Mouse (Mus musculus) kidney, embryonic 16.5 days (tissue): Measurements from ENCODE around the gene Gm6040. TPM values are rescaled to one million over a fixed set of nuclear protein-coding genes. Genes with fewer than 3 reads are reported as not detected.

ENCODE experiments used
- ATAC-seq: fragments of 200-750 bp; cut with Nextera tagmentation; 2 replicates; pipeline ENCODE4 v1.8.0; 2017; ENCODE audit warnings: moderate TSS enrichment; ENCODE audit not compliant: low FRiP score, low TSS enrichment
- H3K27ac ChIP-seq: fragments of 300-500 bp; sonication (generic); 2 replicates; pipeline ENCODE4 v1.5.1; 2014; ENCODE audit warnings: low read length
- H3K27me3 ChIP-seq: fragments of 300-500 bp; sonication (generic); 2 replicates; pipeline ENCODE4 v1.6.1; 2014; ENCODE audit warnings: low read length, control low read depth, mixed read lengths; ENCODE audit not compliant: insufficient read depth
- H3K36me3 ChIP-seq: fragments of 300-500 bp; sonication (generic); 2 replicates; pipeline ENCODE4 v1.6.1; 2014; ENCODE audit warnings: low read length, control low read depth, mixed read lengths; ENCODE audit not compliant: insufficient read depth
- H3K4me1 ChIP-seq: fragments of 300-500 bp; sonication (generic); 2 replicates; pipeline ENCODE4 v1.6.1; 2014; ENCODE audit warnings: low read length, control low read depth, mixed read lengths; ENCODE audit not compliant: insufficient read depth
- H3K4me2 ChIP-seq: fragments of 300-500 bp; sonication (generic); replicated peaks from 2 replicates; pipeline ENCODE4 v1.6.1; 2014; ENCODE audit warnings: low read depth, low read length
- H3K4me3 ChIP-seq: fragments of 300-500 bp; sonication (generic); 2 replicates; pipeline ENCODE4 v1.5.1; 2014; ENCODE audit warnings: mild to moderate bottlenecking, low read length
- H3K9ac ChIP-seq: fragments of 300-500 bp; sonication (generic); replicated peaks from 2 replicates; pipeline ENCODE4 v1.6.1; 2014; ENCODE audit warnings: low read length
- H3K9me3 ChIP-seq: fragments of 300-500 bp; sonication (generic); 2 replicates; pipeline ENCODE4 v1.6.1; 2016; ENCODE audit warnings: low read length, control low read depth
- WGBS: fragments of 180-500 bp; shearing (Covaris S2); extraction: QIAGEN DNeasy Blood & Tissue Kit; methylation state at CpG from one replicate; pipeline ENCODE4 v1.1.7; 2014; 5-methylcytosine and 5-hydroxymethylcytosine counted together
- polyA plus RNA-seq: library from polyadenylated mRNA; unstranded; fragments of >200 nt; fragmentation: Nextera tagmentation; extraction: Ambion mirVana; gene quantifications from 2 replicates; pipeline ENCODE4 v1.2.1, GENCODE M21; 2015

Gm6040 gene
- not detected in 2 replicates for polyA plus RNA-seq

DNA sequence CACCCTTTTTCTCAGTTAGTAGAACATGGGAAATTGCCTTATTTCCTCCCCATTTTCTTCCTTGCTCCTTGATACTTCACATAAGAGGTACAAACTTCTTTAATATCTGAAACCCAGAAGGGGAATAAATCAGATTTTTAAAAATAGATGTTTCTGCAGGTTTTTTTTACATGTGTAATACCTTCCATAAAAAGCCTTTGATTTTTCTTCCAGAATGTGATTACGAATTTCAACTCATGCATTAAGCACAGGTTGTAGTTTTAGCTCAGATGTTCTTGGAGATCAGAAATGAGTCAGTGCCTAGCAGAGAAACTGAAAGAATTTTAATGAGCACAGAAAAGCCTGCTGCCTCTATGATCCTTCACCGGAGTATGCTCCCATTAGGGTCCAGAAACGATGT lies at the start of gene Gm6040:
Gene Gm6040, minus strand, starts transcription at position 101 of the 400 bp plus-strand sequence.
- Histone ChIP-seq H3K27ac (no peak within 1 kb of the TSS), H3K4me1 (no peaks in the 10 kb centered on the region), H3K9ac (no peak within 1 kb of the TSS), H3K4me2 (no peak within 1 kb of the TSS), H3K27me3 (no peaks in the 10 kb centered on the region), H3K9me3 (peaks cover 9% of the 10 kb centered on the region; the same call in 1 of the 2 replicates), H3K4me3 (no peak within 1 kb of the TSS), H3K36me3 (no peaks in the 10 kb centered on the region)
- 76% methylated on average over 3 of the region's 3 CpGs for WGBS
- ATAC-seq, result no peak

GRCm38 (mm10) chr8:20964531-20964930 lies 42.7 kb upstream of the Gm6040 start:
- H3K9ac ChIP-seq, result no peak overlapping the region
- ATAC-seq, result no peak
- H3K9me3 ChIP-seq, result 0 out of 2 replicates have a peak, but pooled peaks cover 4% of the 10 kb centered on the region
- WGBS, result 81% methylated on average over 2 of the region's 2 CpGs
- no peak overlapping the region for H3K27ac ChIP-seq
- H3K27me3 ChIP-seq, result no peaks in the 10 kb centered on the region
- H3K4me1 ChIP-seq, result no peaks in the 10 kb centered on the region
- no peak overlapping the region for H3K4me2 ChIP-seq
- H3K4me3 ChIP-seq, result no peak overlapping the region
- H3K36me3 ChIP-seq, result no peaks in the 10 kb centered on the region

DNA sequence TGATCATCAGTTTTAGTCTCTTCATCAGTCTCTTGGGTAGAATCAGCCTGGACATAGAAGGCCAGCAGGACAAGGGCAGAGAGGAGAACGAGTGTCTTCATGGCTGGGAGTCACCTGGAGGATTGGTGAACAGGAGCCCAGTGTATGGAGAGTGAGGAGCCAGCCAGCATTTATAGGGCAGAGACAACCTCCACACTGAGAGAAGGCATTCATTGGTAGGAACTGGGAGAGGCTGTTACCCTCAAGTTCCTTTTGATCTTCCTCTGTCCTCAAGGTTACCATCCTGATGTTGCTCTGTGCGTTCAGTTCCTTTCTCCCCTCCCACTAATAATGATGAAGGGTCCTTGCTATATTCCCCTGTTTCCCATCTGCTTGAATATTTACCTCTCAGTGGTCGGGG lies 22.7 kb upstream of the Gm6040 start, which contains the start of gene AY761185:
Gene AY761185, minus strand, starts transcription at position 101 of the 400 bp plus-strand sequence.
- Histone ChIP-seq H3K9me3 (peaks cover 7% of the 10 kb centered on the region; the same call in 1 of the 2 replicates), H3K4me2 (no peak within 1 kb of the TSS), H3K36me3 (no peaks in the 10 kb centered on the region), H3K9ac (no peak within 1 kb of the TSS), H3K4me1 (no peaks in the 10 kb centered on the region), H3K4me3 (no peak within 1 kb of the TSS), H3K27ac (no peak within 1 kb of the TSS), H3K27me3 (no peaks in the 10 kb centered on the region)
- WGBS, result 83% methylated on average over 3 of the region's 3 CpGs
- ATAC-seq, result no peak

DNA sequence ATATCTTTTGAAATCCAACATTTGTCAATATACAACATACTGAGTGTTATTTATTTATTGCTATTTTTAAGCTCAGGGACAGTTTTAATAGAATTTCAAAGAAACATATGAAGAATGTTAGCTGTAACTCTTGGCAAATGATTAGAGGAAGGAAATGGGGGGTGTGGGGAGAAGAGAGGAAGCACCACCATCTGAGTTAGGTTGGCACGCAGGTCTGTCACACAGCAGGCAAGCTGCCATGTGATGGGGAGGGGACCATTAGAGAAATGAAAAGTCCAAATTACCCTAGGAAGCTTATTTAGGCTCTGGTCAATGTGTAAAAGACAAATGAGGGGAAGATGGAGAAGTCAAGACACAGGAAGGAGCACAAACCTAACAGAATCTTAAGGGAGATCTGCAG lies 9.6 kb downstream of the Gm6040 start:
- Histone ChIP-seq H3K4me2 (no peak overlapping the region), H3K27me3 (no peaks in the 10 kb centered on the region), H3K9me3 (no peaks in the 10 kb centered on the region), H3K27ac (no peak overlapping the region), H3K4me3 (no peak overlapping the region), H3K9ac (no peak overlapping the region), H3K36me3 (no peaks in the 10 kb centered on the region), H3K4me1 (no peaks in the 10 kb centered on the region)
- no peak for ATAC-seq
- WGBS, result 80% methylated on average over 1 of the region's 1 CpGs

- Histone ChIP-seq H3K36me3 (no peaks in the 10 kb centered on the region), H3K27ac (no peak overlapping the region), H3K4me3 (no peak overlapping the region), H3K9ac (no peak overlapping the region), H3K27me3 (no peaks in the 10 kb centered on the region), H3K4me1 (no peaks in the 10 kb centered on the region), H3K9me3 (peaks cover 7% of the 10 kb centered on the region), H3K4me2 (no peak overlapping the region)
- WGBS, result 67% methylated on average over 2 of the region's 2 CpGs
- no peak for ATAC-seq
Observed at GRCm38 (mm10) chr8:20908256-20908655, 13.6 kb downstream of the Gm6040 start.

DNA sequence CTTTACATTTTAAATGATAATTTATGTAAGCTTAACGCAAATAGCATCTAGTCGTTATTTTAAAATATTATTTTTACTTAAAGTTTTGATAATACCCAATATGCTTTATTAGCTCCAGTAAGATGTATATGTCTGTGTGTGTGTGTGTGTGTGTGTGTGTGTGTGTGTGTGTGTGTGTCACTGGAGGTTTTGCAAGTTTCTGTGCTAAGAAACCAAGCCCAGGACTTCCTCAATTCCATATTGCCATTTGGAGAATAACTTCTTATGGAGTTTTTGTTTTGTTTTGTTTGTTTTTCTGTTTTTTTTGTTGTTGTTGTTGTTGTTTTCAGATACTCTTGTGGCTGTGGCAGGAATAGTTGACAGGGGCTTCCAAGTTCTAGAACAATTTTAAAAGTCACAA lies 14.8 kb downstream of the Gm6040 start:
- no peaks in the 10 kb centered on the region for H3K4me1 ChIP-seq
- no peak overlapping the region for H3K4me2 ChIP-seq
- H3K9ac ChIP-seq, result no peak overlapping the region
- WGBS, result 89% methylated on average over 2 of the region's 2 CpGs
- peaks cover 7% of the 10 kb centered on the region for H3K9me3 ChIP-seq
- no peaks in the 10 kb centered on the region for H3K36me3 ChIP-seq
- no peak overlapping the region for H3K4me3 ChIP-seq
- no peak overlapping the region for H3K27ac ChIP-seq
- H3K27me3 ChIP-seq, result no peaks in the 10 kb centered on the region
- ATAC-seq, result no peak

- Histone ChIP-seq H3K9me3 (peaks cover 7% of the 10 kb centered on the region), H3K9ac (no peak within 1 kb of the TSS), H3K4me2 (no peak within 1 kb of the TSS), H3K27ac (no peak within 1 kb of the TSS), H3K4me3 (no peak within 1 kb of the TSS), H3K36me3 (no peaks in the 10 kb centered on the region), H3K27me3 (no peaks in the 10 kb centered on the region), H3K4me1 (no peaks in the 10 kb centered on the region)
- no peak for ATAC-seq
- 60% methylated on average over 2 of the region's 2 CpGs for WGBS
Observed at GRCm38 (mm10) chr8:20902527-20902926, 19.3 kb downstream of the Gm6040 start, which contains the start of gene Gm15056. Gene Gm15056, minus strand, starts transcription at chr8:20902627.

GRCm38 (mm10) chr8:20892369-20892768 lies 29.5 kb downstream of the Gm6040 start, which contains the start of gene Defb33:
Gene Defb33, plus strand, starts transcription at chr8:20892669.
- whole genome bisulfite sequencing, result 85% methylated on average over 2 of the region's 2 CpGs
- no peaks in the 10 kb centered on the region for H3K4me1 ChIP-seq
- H3K9ac ChIP-seq, result no peak within 1 kb of the TSS
- no peak within 1 kb of the TSS for H3K27ac ChIP-seq
- H3K27me3 ChIP-seq, result no peaks in the 10 kb centered on the region
- H3K9me3 ChIP-seq, result no peaks in the 10 kb centered on the region; the same call in 1 of the 2 replicates
- no peak within 1 kb of the TSS for H3K4me3 ChIP-seq
- no peaks in the 10 kb centered on the region for H3K36me3 ChIP-seq
- H3K4me2 ChIP-seq, result no peak within 1 kb of the TSS
- ATAC-seq, result no peak

DNA sequence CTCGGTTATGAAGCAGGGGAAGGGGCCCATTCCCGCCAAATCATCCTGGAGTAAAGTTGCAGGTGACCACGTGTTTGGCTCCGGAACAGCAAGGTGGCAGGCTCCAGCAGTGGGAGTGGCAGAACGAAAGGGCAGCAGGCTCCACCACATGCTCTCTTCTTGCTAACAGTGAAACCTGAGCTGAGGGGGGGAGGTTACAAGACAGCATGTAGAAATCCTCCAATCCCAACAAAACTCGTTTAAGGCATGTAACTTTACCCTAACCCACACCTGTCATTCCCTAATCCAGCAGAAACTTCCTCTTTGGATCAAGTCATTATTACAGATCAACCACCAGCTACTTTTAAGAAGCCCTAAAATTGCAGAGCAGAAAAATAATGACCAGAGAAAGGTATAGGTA lies 47.3 kb downstream of the Gm6040 start:
- no peaks in the 10 kb centered on the region for H3K9me3 ChIP-seq
- H3K36me3 ChIP-seq, result no peaks in the 10 kb centered on the region
- H3K9ac ChIP-seq, result no peak overlapping the region
- no peaks in the 10 kb centered on the region for H3K27me3 ChIP-seq
- no peak overlapping the region for H3K4me3 ChIP-seq
- no peak for ATAC-seq
- no peak overlapping the region for H3K4me2 ChIP-seq
- H3K27ac ChIP-seq, result no peak overlapping the region
- H3K4me1 ChIP-seq, result no peaks in the 10 kb centered on the region
- 40% methylated on average over 6 of the region's 6 CpGs for WGBS
